Mouse (Mus musculus) heart, adult 2 months (tissue): ENCODE results near the gene Topaz1.

Source experiments
- CTCF ChIP-seq: fragments of 200-600 bp; IDR thresholded peaks from 2 replicates; pipeline ENCODE4 v1.8.1; 2022; ENCODE audit warnings: antibody characterized with exemption, mild to moderate bottlenecking, moderate library complexity
- EP300 ChIP-seq: fragments of 200-500 bp; IDR thresholded peaks from 2 replicates; pipeline ENCODE4 v1.6.1; 2011; ENCODE audit warnings: low read depth, low read length, control low read depth; ENCODE audit not compliant: insufficient read depth
- POLR2A ChIP-seq: fragments of 200-500 bp; IDR thresholded peaks from 2 replicates; pipeline ENCODE4 v1.6.1; 2011; ENCODE audit warnings: mild to moderate bottlenecking, low read depth, low read length, control low read depth; ENCODE audit not compliant: insufficient read depth

- no peak for TF ChIP-seq CTCF
- no peak for TF ChIP-seq POLR2A
- TF ChIP-seq EP300 = no peak
Measured at GRCm38 (mm10) chr9:122701817-122702216, 45.3 kb upstream of the Topaz1 start.
